19 mouse cellular contexts compared by ENCODE assay signal in genomic region chr4:135575365-135576140, GRCm38 (mm10). TPM values are rescaled to one million over a fixed set of nuclear protein-coding genes. Genes with fewer than 3 reads are reported as not detected.
A peak's percentile ranks its signal among the peaks of the same experiment; 100 is the strongest.
DNase-seq lines count a peak whose midpoint lies in the region; ATAC-seq and TF ChIP-seq lines count a peak whose summit lies in the region.
"Had no signal": no experiment of that assay in that cellular context is flagged by ENCODE, and none has a peak within 500 bp of the region (broad histone marks: within the 10 kb centered on the region; RNA-seq: fewer than 3 reads in every experiment).

No protein-coding gene starts in this region.

- H3K27me3 ChIP-seq in intestine, postnatal 0 days (replicated peaks; ENCODE audit: control insufficient read depth, insufficient read depth, low read length), result peaks cover 14% of the 10 kb centered on the region; the same call in 1 of the 2 replicates
- peaks cover 11% of the 10 kb centered on the region; the same call in 1 of the 2 replicates for H3K27me3 ChIP-seq in intestine, embryonic 16.5 days (replicated peaks; ENCODE audit: control insufficient read depth, insufficient read depth, low read length)
- H3K27me3 ChIP-seq in stomach, postnatal 0 days (ENCODE audit: control insufficient read depth, insufficient read depth, low read length), result no peaks in the 10 kb centered on the region
- H3K27me3 ChIP-seq in kidney, adult 2 months (replicated peaks; ENCODE audit: control insufficient read depth, insufficient read depth, low read length), result no peaks in the 10 kb centered on the region

- 65% methylated on average over 15 of the region's 15 CpGs for WGBS in intestine, postnatal 0 days
- 67% methylated on average over 15 of the region's 15 CpGs for WGBS in intestine, embryonic 16.5 days
- WGBS in stomach, postnatal 0 days, result 50% methylated on average over 15 of the region's 15 CpGs
- 72% methylated on average over 15 of the region's 15 CpGs for WGBS in kidney, adult 2 months

- no peak for TF ChIP-seq EP300 in stomach, postnatal 0 days (optimal IDR thresholded peaks at IDR 0.05)

- peaks cover 3% of the 10 kb centered on the region for H3K4me1 ChIP-seq in intestine, postnatal 0 days (replicated peaks; ENCODE audit: control insufficient read depth, insufficient read depth, low read length)
- peaks cover 7% of the 10 kb centered on the region; the same call in 1 of the 2 replicates for H3K4me1 ChIP-seq in intestine, embryonic 16.5 days (ENCODE audit: control insufficient read depth, insufficient read depth, low read length)
- no peaks in the 10 kb centered on the region for H3K4me1 ChIP-seq in stomach, postnatal 0 days (replicated peaks; ENCODE audit: control insufficient read depth, insufficient read depth)
- no peaks in the 10 kb centered on the region for H3K4me1 ChIP-seq in kidney, adult 2 months (ENCODE audit: control insufficient read depth, insufficient read depth, low read length)

- peak; percentile 45 for DNase-seq in adrenal gland, adult 2 months
- no peak for DNase-seq in adrenal gland, adult 8-10 months
- peak; percentile 49 for DNase-seq in urinary bladder, adult 2 months (ENCODE audit: low spot score)
- no peak for DNase-seq in urinary bladder, postnatal 10 days (ENCODE audit: low spot score)
- no peak for DNase-seq in stomach, postnatal 0 days (ENCODE audit: low spot score)
- no peak for DNase-seq in kidney, adult 2 months
- DNase-seq: cerebellum, adult 11-12 months; cerebellum, postnatal 25 days; gastrocnemius, postnatal 25 days; kidney, adult 8-10 months; kidney, postnatal 4 days; layer of hippocampus, postnatal 36 days; liver, embryonic 13.5 days; thymus, postnatal 14 days had no signal

- no peak overlapping the region for H3K4me3 ChIP-seq in intestine, postnatal 0 days (ENCODE audit: low read depth, low read length)
- H3K4me3 ChIP-seq in intestine, embryonic 16.5 days (ENCODE audit: low read length), result no peak overlapping the region
- H3K4me3 ChIP-seq in stomach, postnatal 0 days (ENCODE audit: low read depth, low read length), result no peak overlapping the region
- H3K4me3 ChIP-seq in kidney, adult 2 months (ENCODE audit: insufficient read depth, low read depth, low read length), result no peak overlapping the region
- H3K4me3 ChIP-seq: hindbrain, embryonic 15.5 days; liver, embryonic 13.5 days; midbrain, embryonic 12.5 days; myocyte had no signal

- H3K27ac ChIP-seq in intestine, postnatal 0 days (ENCODE audit: low read depth, low read length), result no peak overlapping the region
- no peak overlapping the region for H3K27ac ChIP-seq in intestine, embryonic 16.5 days (ENCODE audit: low read length)
- 0 out of 2 replicates have a peak overlapping the region, but pooled peaks have one; percentile 3 for H3K27ac ChIP-seq in stomach, postnatal 0 days (replicated peaks)
- H3K27ac ChIP-seq in kidney, adult 2 months (ENCODE audit: insufficient read depth, low read depth, low read length), result no peak overlapping the region
- H3K27ac ChIP-seq: hindbrain, embryonic 15.5 days; liver, embryonic 13.5 days; midbrain, embryonic 12.5 days had no signal

- no peaks in the 10 kb centered on the region for H3K36me3 ChIP-seq in intestine, postnatal 0 days (ENCODE audit: control insufficient read depth, insufficient read depth)
- H3K36me3 ChIP-seq in intestine, embryonic 16.5 days (ENCODE audit: control insufficient read depth, insufficient read depth, low read length), result no peaks in the 10 kb centered on the region
- H3K36me3 ChIP-seq in stomach, postnatal 0 days (ENCODE audit: control insufficient read depth, insufficient read depth, low read length), result no peaks in the 10 kb centered on the region
- no peaks in the 10 kb centered on the region for H3K36me3 ChIP-seq in kidney, adult 2 months (ENCODE audit: control insufficient read depth, insufficient read depth, low read length)
- H3K36me3 ChIP-seq: hindbrain, embryonic 15.5 days; liver, embryonic 13.5 days; midbrain, embryonic 12.5 days had no signal

- no peak overlapping the region for H3K4me2 ChIP-seq in intestine, postnatal 0 days (replicated peaks; ENCODE audit: low read depth)
- no peak overlapping the region for H3K4me2 ChIP-seq in intestine, embryonic 16.5 days (ENCODE audit: low read depth, low read length)
- no peak overlapping the region for H3K4me2 ChIP-seq in stomach, postnatal 0 days (replicated peaks; ENCODE audit: low read depth)
- H3K4me2 ChIP-seq: hindbrain, embryonic 15.5 days; liver, embryonic 13.5 days; midbrain, embryonic 12.5 days had no signal

- TF ChIP-seq CTCF in intestine, postnatal 0 days (IDR thresholded peaks at IDR 0.05; ENCODE audit: low read depth), result peak; percentile 16; the same call in 1 of the 2 replicates
- peak; percentile 57 for TF ChIP-seq CTCF in stomach, postnatal 0 days (IDR thresholded peaks at IDR 0.05; ENCODE audit: low read depth)
- TF ChIP-seq CTCF in kidney, adult 2 months (conservative IDR thresholded peaks at IDR 0.05; ENCODE audit: insufficient read depth, insufficient read length, low read depth, low read length), result no peak

- ATAC-seq in intestine, postnatal 0 days, result no peak
- no peak for ATAC-seq in intestine, embryonic 16.5 days
- no peak for ATAC-seq in stomach, postnatal 0 days (ENCODE audit: low FRiP score, low TSS enrichment)

- H3K9me3 ChIP-seq in intestine, postnatal 0 days (ENCODE audit: control insufficient read depth), result no peaks in the 10 kb centered on the region
- no peaks in the 10 kb centered on the region for H3K9me3 ChIP-seq in intestine, embryonic 16.5 days (ENCODE audit: control insufficient read depth, low read length)
- H3K9me3 ChIP-seq in stomach, postnatal 0 days (ENCODE audit: control insufficient read depth, low read length), result no peaks in the 10 kb centered on the region
- H3K9me3 ChIP-seq: hindbrain, embryonic 15.5 days; liver, embryonic 13.5 days; midbrain, embryonic 12.5 days had no signal

- TF ChIP-seq POLR2A in kidney, adult 2 months (IDR thresholded peaks at IDR 0.05; ENCODE audit: low read depth, low read length), result no peak

- H3K9ac ChIP-seq in intestine, postnatal 0 days (ENCODE audit: low read depth, low read length), result no peak overlapping the region
- no peak overlapping the region for H3K9ac ChIP-seq in intestine, embryonic 16.5 days (ENCODE audit: low read depth, low read length)
- H3K9ac ChIP-seq in stomach, postnatal 0 days (ENCODE audit: low read length), result no peak overlapping the region
- H3K9ac ChIP-seq: hindbrain, embryonic 15.5 days; liver, embryonic 13.5 days; midbrain, embryonic 12.5 days had no signal

RNA-seq across cellular contexts. Expression of gene Grhl3, which starts 2.1 kb away (rescaled TPM):
- under 1 TPM in 1 of 2 experiments, not detected in 1; 0.10 TPM for total RNA-seq in adrenal gland, adult 2 months (2021)
- polyA plus RNA-seq in adrenal gland, adult 2 months (2012; rRNA removed), result not detected in 2 replicates
- total RNA-seq in adrenal gland, adult 8-10 months (2022), result under 1 TPM in 2 of 4 experiments, not detected in 2; 0.15 to 0.24 TPM
- polyA plus RNA-seq in intestine, postnatal 0 days (2015; fragmentation: Nextera tagmentation; extraction: Ambion mirVana), result 0.39 and 0.51 TPM in 2 replicates
- polyA plus RNA-seq in intestine, embryonic 16.5 days (2015; fragmentation: Nextera tagmentation; extraction: Ambion mirVana), result 2.5 and 2.9 TPM in 2 replicates
- polyA plus RNA-seq in urinary bladder, adult 2 months (2012; rRNA removed), result 63.4 and 78.8 TPM in 2 replicates
- polyA plus RNA-seq in stomach, postnatal 0 days (2015; fragmentation: Nextera tagmentation; extraction: Ambion mirVana), result 52.5 and 53.3 TPM in 2 replicates
- polyA plus RNA-seq in kidney, adult 2 months (2012; rRNA removed), result 0.28 and 0.49 TPM in 2 replicates

Comparison
In these comparisons a context has a peak if more than half of its experiments do, and no peak if none do; other contexts are left out.
1. DNase-seq: peak in adrenal gland, adult 2 months (single experiment) and urinary bladder, adult 2 months (single experiment); none in adrenal gland, adult 8-10 months (single experiment), urinary bladder, postnatal 10 days (single experiment), stomach, postnatal 0 days (single experiment) and kidney, adult 2 months (single experiment).
2. RNA of gene Grhl3, which starts 2.1 kb away (polyA plus RNA-seq): 63.4 to 78.8 TPM in urinary bladder, adult 2 months and 52.5 to 53.3 TPM in stomach, postnatal 0 days; 2.5 to 2.9 TPM in intestine, embryonic 16.5 days, 0.39 to 0.51 TPM in intestine, postnatal 0 days, 0.28 to 0.49 TPM in kidney, adult 2 months and not detected in adrenal gland, adult 2 months; every median in the first group is over 10 times any median in the second.